Mouse (Mus musculus): ENCODE data around the gene Fndc3b.

DNA sequence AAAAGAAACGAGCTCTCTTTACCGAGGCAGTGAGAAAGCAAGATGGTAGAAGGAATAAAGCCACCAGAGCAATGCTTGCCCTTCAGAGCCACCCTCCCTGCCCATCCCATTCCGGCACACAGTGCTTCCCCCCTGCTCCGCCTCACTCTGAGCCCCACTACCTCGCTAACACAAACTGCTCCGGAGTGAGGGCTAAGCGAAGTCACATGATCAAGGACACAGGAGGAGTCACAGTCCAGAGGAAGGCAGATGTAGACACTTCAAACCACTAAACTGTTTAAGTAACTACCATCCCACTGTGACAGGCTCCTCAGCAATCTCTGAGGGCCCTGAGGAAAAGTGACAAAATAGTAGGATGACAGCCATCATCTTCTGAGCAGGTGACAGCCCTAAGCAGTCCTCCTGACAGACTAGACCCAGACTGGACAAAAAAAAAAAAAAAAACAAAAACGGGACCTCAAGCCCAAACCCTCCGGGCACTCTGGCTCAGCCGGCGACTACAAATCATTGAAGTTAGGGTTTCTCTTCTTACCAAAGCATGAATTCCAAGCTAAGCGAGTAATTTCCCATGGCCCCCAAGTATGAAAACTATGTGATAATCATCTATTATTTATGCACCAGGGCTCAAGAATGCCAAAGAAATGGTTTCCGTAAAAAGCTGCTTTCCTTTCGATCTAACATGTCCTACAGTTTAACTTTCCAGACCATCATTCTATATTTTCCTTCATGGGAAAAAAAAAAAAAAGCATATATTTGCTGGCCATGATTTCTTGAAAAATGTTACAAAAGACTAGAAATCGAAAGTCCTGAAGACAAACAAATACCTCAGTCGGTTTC lies 15.3 kb downstream of the Fndc3b start:
- no peak for TF ChIP-seq CTCF (IDR thresholded peaks at IDR 0.05; ENCODE audit: low read depth)
- TF ChIP-seq EP300 (IDR thresholded peaks at IDR 0.05; ENCODE audit: low read depth): no peak

Measured in liver, postnatal 0 days (tissue).